Mouse (Mus musculus): Measurements from ENCODE around the gene Lmbr1.

The Lmbr1 gene

DNA sequence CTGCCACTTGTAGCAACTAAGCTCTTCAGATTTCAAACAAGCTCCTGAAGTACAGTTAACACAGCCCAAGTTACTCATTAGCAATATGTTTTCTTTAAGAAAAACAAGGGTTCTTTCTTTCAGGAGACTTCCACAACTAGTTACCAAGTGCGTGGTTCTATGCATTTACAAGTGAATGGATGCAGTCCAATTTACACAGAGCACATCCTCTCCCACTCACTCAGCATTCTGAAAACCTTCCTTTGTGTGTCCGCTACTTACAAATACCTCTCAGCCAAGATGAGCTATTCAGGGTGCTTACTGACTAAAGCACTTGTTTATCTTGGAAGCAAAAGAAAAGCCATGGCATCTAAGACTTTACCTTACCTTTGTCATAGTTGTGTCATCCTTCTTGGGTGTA lies 124.3 kb downstream of the Lmbr1 start:
- DNase-seq: no peak

DNA sequence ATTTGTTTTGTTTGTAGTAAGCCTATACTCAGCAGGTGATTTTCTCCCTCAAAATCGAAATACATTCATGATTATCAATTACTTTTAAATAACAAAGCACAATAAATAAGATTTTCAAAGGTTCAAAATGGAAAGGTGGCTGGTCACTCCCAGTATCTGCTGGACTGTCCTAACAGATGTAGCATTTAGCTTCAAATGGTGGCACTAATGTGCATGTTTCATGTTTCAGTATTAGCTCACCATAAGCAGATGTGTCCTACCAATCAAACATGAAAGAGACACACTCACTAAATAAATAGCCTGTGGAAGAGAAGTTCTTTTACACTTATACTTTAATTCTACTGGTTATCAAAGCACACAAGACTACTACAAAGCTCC lies 126.7 kb downstream of the Lmbr1 start:
- DNase-seq: no peak

- no peak for DNase-seq
These were observed 127.2 kb downstream of the Lmbr1 start for GRCm38 (mm10) chr5:29250795-29251495.

GRCm38 (mm10) chr5:29244769-29245168 lies 133.4 kb downstream of the Lmbr1 start:
- DNase-seq: no peak

DNA sequence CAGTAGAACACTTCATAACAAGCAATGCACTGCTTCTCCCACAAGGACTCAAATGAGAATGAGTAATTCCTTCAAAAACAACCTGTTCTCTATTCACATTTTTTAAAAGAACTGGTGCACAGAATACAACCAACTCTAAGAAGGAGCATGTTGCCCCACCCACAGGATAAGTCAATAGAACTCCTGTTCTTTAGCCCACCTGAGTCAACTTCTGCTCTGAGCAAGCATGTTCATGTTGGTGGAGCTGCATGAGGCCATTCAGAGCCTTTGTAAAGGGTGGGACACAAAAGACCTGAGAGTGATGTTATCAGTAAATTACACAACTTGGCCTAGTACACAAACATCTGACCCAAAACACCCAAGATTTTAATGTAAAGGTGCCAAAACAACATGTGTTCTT lies 139.8 kb downstream of the Lmbr1 start:
- DNase-seq: no peak

DNA sequence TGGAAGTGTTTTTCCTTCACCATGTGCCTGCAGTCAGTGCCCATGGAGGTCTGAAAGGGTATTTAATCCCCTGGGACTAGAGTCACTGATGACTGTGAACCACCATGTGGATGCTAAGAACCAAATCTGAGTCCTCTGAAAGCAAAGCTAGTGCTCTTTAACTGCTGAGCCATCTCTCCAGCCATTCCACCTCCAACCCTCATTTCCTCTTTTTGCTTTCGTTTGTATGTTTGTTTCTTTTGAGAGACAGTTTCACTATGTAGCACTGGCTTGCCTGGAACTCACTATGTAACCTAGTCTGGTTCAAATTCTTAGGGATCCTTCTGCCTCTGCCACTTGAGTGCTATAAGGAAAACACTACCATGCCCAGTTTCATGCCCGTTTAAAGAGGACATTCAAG lies 147.7 kb downstream of the Lmbr1 start:
- DNase-seq: no peak

- no peak for DNase-seq
These were observed 154.1 kb downstream of the Lmbr1 start for GRCm38 (mm10) chr5:29224089-29224488.

- no peak for DNase-seq
These were observed 160.2 kb downstream of the Lmbr1 start for GRCm38 (mm10) chr5:29217997-29218396.

GRCm38 (mm10) chr5:29211980-29212555 lies 166.1 kb downstream of the Lmbr1 start:
- no peak for DNase-seq

DNA sequence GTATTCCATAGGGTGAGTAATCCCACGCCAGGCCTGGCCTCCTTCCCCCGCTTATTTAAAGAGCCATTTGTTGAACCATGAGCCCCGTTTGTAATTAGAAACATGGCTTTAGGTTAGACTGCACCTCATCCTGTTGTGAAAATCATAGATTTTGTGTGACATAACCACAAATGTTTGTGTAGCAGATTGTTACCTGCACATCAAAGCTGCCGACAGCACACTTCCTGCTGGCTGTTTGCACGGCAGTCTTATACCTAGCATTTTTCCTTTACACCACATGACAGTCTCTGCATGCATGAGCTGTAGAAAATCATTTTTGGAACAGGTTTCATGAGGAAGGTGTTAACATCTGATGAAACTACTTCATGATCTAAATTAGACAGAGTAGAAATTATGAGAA lies 172.5 kb downstream of the Lmbr1 start:
- DNase-seq: no peak

GRCm38 (mm10) chr5:29199868-29200267 lies 178.3 kb downstream of the Lmbr1 start:
- DNase-seq: no peak

- DNase-seq: no peak
These were observed 179.2 kb downstream of the Lmbr1 start for GRCm38 (mm10) chr5:29198960-29199488.

DNA sequence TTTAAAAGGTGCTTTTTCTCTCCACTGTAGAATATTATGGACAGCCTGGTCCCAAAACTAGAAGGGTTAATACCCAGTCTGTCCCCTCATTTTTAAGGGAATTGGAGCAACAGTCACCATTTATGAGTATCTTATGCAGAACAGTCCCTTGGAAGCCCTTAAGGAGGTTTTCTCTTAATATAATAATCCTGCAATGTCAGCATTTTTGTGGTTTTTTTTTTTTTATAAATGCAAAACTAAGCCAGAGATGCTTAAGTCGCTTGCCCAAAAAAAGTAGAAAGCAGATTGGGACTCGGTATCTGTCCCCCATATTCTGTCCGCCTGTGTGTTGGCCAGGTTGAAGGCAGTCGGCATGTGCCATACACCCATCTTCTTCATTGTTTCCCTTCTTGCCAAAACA lies 181.0 kb downstream of the Lmbr1 start:
- DNase-seq: no peak

DNA sequence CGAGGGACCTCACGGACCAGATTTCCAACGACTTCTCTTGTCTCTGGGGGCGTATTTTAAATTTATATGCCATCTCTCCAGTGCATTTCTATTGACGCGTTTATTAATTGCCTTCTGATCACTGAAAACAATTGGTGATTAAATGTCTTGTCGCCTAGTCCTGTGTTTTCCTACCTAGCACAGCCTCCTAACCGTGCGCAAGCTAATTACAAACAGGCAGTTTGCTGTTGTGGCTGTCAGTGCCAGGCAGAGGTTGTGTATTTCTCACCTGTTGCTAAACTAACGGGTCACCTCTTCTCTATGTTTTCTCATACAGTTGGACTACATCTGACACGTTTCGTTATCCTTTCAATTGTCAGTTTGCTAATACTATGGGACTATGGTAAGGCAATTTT lies 181.9 kb downstream of the Lmbr1 start:
- DNase-seq: peak in 1 of 2 experiments; percentile 20

- peak; percentile 91 to 96 for DNase-seq
These were observed 182.5 kb downstream of the Lmbr1 start, which contains the start of gene Rnf32 for GRCm38 (mm10) chr5:29195570-29196263. Gene Rnf32 (plus strand): TSS chr5:29195992.

DNA sequence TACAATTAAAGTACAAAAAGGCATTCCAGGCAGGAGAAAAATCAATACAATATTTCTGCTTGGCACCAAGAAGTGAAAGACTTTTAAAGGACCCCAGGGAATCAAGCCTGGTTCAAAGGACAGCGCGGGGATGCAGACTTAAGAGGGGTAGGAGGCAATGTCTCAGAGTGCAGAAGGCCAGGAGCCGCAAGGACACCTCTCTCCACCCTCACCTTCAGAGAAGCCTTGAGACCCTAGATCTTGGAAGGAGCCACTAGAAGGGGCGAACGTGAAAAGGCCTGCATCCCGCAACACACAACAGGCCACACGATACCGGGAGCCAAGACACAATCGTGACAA lies 183.0 kb downstream of the Lmbr1 start:
- no peak for DNase-seq

DNA sequence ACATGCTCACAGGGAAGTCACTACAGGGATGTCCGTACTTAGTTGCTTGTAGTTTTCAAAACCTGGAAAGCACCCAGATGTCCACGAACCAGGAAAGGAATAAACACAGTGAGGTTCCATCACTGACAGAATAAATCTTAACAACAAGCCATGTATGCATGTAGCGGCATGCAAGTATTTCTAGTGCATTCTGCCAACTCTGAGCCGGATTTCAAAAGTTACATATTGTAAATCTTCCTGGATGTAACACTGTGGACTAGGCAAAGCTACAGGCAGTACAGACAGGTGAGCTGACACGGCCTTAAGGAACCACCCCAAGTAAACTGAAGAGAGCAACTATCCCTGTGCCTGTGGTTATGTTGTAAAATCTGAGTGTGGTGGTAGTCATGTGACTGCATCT lies 191.4 kb downstream of the Lmbr1 start:
- DNase-seq: no peak
